Mouse (Mus musculus): ENCODE measurements at regions not wholly inside any gene's neighbourhood (a gene's known extent, or its start where the extent isn't known, plus 50 kb on each side); places are given as distances from the start of the nearest gene placed in this dataset.

GRCm38 (mm10) chr1:159163113-159163885, 68.8 kb upstream of the Cop1 start:
- peak; percentile 50; the same call in 1 of the 2 replicates for ATAC-seq (ENCODE audit: insufficient number of reproducible peaks, insufficient read depth, low FRiP score, low read depth)
- no peak overlapping the region for H3K9ac ChIP-seq (ENCODE audit: low read length)
- 0 out of 4 replicates have a peak, but pooled peaks cover 0 to 2% of the 10 kb centered on the region in 2 experiments for H3K4me1 ChIP-seq (ENCODE audit: control insufficient read depth in 2 of 2, insufficient read depth in 2 of 2, low read length in 2 of 2)
- H3K27me3 ChIP-seq (ENCODE audit: control insufficient read depth, insufficient read depth, low read length), result no peaks in the 10 kb centered on the region
- no peaks in the 10 kb centered on the region for H3K9me3 ChIP-seq (ENCODE audit: control insufficient read depth, low read length)
- H3K4me2 ChIP-seq (ENCODE audit: low read length), result no peak overlapping the region
- H3K36me3 ChIP-seq (ENCODE audit: control insufficient read depth, insufficient read depth, low read length), result no peaks in the 10 kb centered on the region
- H3K4me3 ChIP-seq (ENCODE audit: control insufficient read depth in 1 of 2, insufficient read depth in 1 of 2, low read depth in 1 of 2, low read length in 2 of 2), result no peak overlapping the region
- WGBS, result 21% methylated on average over 4 of the region's 4 CpGs
- H3K27ac ChIP-seq (replicated peaks in 1 of 2; ENCODE audit: control insufficient read depth in 1 of 2, insufficient read depth in 1 of 2, low read depth in 2 of 2, low read length in 2 of 2), result peak overlapping the region in 1 of 2 experiments; percentile 21; a peak in 1 of 4 replicates

- Histone ChIP-seq H3K36me3 (ENCODE audit: control insufficient read depth, insufficient read depth, low read length) (no peaks in the 10 kb centered on the region), H3K27me3 (ENCODE audit: control insufficient read depth, insufficient read depth, low read length) (no peaks in the 10 kb centered on the region), H3K4me3 (ENCODE audit: control insufficient read depth in 1 of 2, insufficient read depth in 1 of 2, low read depth in 1 of 2, low read length in 2 of 2) (no peak overlapping the region), H3K4me1 (ENCODE audit: control insufficient read depth in 2 of 2, insufficient read depth in 2 of 2, low read length in 2 of 2) (no peaks in the 10 kb centered on the region), H3K9ac (ENCODE audit: low read length) (no peak overlapping the region), H3K9me3 (ENCODE audit: control insufficient read depth, low read length) (no peaks in the 10 kb centered on the region), H3K27ac (replicated peaks in 1 of 2; ENCODE audit: control insufficient read depth in 1 of 2, insufficient read depth in 1 of 2, low read depth in 2 of 2, low read length in 2 of 2) (no peak overlapping the region), H3K4me2 (ENCODE audit: low read length) (no peak overlapping the region)
- no peak for ATAC-seq (ENCODE audit: insufficient number of reproducible peaks, insufficient read depth, low FRiP score, low read depth)
Measured at GRCm38 (mm10) chr1:159182031-159182430, 50.1 kb upstream of the Cop1 start.
